Mouse (Mus musculus): ENCODE data around the gene Gm20605.

DNA sequence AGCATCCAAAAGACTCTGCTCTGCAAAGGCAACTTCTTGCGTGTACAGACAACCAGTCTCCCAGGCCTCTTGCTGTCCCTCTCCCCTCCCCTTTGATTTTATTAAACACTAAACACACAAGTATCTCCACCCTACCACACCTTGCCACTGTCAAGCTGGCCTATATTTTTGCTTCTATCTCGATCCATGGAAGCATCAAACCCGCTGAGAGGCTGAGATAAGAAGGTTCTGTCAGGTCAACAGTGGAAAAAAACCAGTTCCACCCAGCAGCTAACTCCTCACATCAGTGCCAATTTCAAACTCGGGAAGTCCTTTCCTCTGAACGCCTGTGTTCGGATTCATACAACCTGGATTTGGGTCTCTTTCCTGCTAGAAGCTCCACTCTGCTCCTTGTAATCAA lies 44.0 kb downstream of the Gm20605 start:
- TF ChIP-seq CTCF (IDR thresholded peaks at IDR 0.05) (no peak), EP300 (IDR thresholded peaks at IDR 0.05) (no peak)
